8 mouse cellular contexts compared by ENCODE assay signal in the genomic region with DNA sequence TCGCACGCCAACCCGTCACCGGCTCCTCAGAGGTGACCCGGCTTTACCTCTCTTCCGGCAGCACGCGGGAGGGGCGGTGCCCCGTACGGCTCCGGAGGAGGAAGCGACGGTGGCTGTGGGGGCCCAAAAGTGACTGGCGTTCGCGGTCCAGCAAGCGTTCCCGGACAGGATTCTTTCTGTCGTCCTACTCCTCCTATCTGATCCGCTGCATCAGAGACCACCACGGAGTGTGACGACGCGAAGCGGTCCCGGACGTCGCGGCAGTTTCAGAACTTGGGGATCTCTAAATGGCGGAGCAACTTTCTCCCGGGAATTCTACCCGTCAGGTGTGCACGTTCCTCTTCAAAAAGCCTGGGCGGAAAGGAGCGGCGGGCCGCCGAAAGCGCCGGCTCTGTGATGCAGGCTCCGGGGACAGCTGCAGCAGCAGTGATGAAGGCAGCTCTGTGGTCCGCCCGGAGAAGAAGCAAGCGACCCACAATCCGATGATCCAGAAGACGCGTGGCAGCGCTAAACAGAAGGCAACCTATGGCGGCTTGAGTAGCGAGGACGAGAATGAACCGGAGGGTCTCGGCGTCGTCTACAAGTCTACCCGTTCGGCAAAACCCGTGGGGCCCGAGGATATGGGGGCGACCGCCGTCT. TPM values are rescaled to one million over a fixed set of nuclear protein-coding genes. Genes with fewer than 3 reads are reported as not detected.
DNase-seq lines count a peak whose midpoint lies in the region; ATAC-seq and TF ChIP-seq lines count a peak whose summit lies in the region.

Gene Ndufa1 (minus strand): TSS at position 59 of the 639 bp plus-strand sequence.
Gene Rnf113a1 (plus strand): TSS at position 141 of the 639 bp plus-strand sequence.

- H3K9me3 ChIP-seq in hindbrain, embryonic 11.5 days (ENCODE audit: control insufficient read depth, low read length): no peaks in the 10 kb centered on the region
- H3K9me3 ChIP-seq in lung, embryonic 16.5 days (ENCODE audit: control insufficient read depth, low read length): no peaks in the 10 kb centered on the region

- no peaks in the 10 kb centered on the region for H3K36me3 ChIP-seq in hindbrain, embryonic 11.5 days (ENCODE audit: control insufficient read depth, insufficient read depth, low read length)
- no peaks in the 10 kb centered on the region for H3K36me3 ChIP-seq in lung, embryonic 16.5 days (ENCODE audit: control insufficient read depth, insufficient read depth, low read length)
- H3K36me3 ChIP-seq in thymus, adult 2 months (ENCODE audit: control insufficient read depth, insufficient read depth, low read length): no peaks in the 10 kb centered on the region

- TF ChIP-seq POLR2A in thymus, adult 2 months (IDR thresholded peaks at IDR 0.05; ENCODE audit: control insufficient read depth, extremely low read depth, insufficient read depth, low read length, poor library complexity): no peak

- H3K4me1 ChIP-seq in hindbrain, embryonic 11.5 days (replicated peaks; ENCODE audit: control insufficient read depth, insufficient read depth, low read length): no peaks in the 10 kb centered on the region
- no peaks in the 10 kb centered on the region for H3K4me1 ChIP-seq in lung, embryonic 16.5 days (replicated peaks; ENCODE audit: control insufficient read depth, insufficient read depth, low read length)
- peaks cover 5% of the 10 kb centered on the region for H3K4me1 ChIP-seq in thymus, adult 2 months (replicated peaks; ENCODE audit: control insufficient read depth, insufficient read depth, low read length)

- ATAC-seq in hindbrain, embryonic 11.5 days (ENCODE audit: low FRiP score): peak; percentile 91
- ATAC-seq in lung, embryonic 16.5 days (ENCODE audit: low read depth): peak; percentile 95

- peak within 1 kb of the TSS; percentile 49 for H3K9ac ChIP-seq in hindbrain, embryonic 11.5 days (ENCODE audit: low read depth, low read length)
- H3K9ac ChIP-seq in lung, embryonic 16.5 days (ENCODE audit: low read length): peak within 1 kb of the TSS; percentile 72

- peak within 1 kb of the TSS; percentile 49 for H3K4me3 ChIP-seq in hindbrain, embryonic 11.5 days (ENCODE audit: low read depth, low read length)
- H3K4me3 ChIP-seq in lung, embryonic 16.5 days (ENCODE audit: low read length): peak within 1 kb of the TSS; percentile 63
- H3K4me3 ChIP-seq in thymus, adult 2 months (ENCODE audit: control insufficient read depth, insufficient read depth, low read length): peak within 1 kb of the TSS; percentile 99

- peak; percentile 83 for DNase-seq in Muller cell, postnatal 12 days (ENCODE audit: inconsistent ontology term)
- peak; percentile 79 for DNase-seq in cerebellum, adult 9-10 months
- peak; percentile 21 to 83 for DNase-seq in frontal cortex, adult 2 months (ENCODE audit: extremely low spot score in 1 of 2, low spot score in 1 of 2)
- DNase-seq in hindbrain, embryonic 11.5 days (ENCODE audit: low spot score): peak; percentile 82
- peak; percentile 73 for DNase-seq in layer of hippocampus, adult 9-11 months
- DNase-seq in ovary, adult 18-20 months (ENCODE audit: low spot score): peak; percentile 63
- peak; percentile 85 for DNase-seq in thymus, adult 2 months

- 25% methylated on average over 56 of the region's 63 CpGs for WGBS in hindbrain, embryonic 11.5 days
- WGBS in lung, embryonic 16.5 days: 15% methylated on average over 63 of the region's 63 CpGs
- WGBS in thymus, adult 2 months: under 1% methylated on average over 62 of the region's 63 CpGs

- H3K4me2 ChIP-seq in hindbrain, embryonic 11.5 days (replicated peaks; ENCODE audit: low read depth, low read length): peak within 1 kb of the TSS; percentile 55
- peak within 1 kb of the TSS; percentile 73 for H3K4me2 ChIP-seq in lung, embryonic 16.5 days (ENCODE audit: low read depth, low read length)

- H3K27ac ChIP-seq in hindbrain, embryonic 11.5 days (ENCODE audit: low read depth, low read length): peak within 1 kb of the TSS; percentile 42; the same call in 1 of the 2 replicates
- peak within 1 kb of the TSS; percentile 31; the same call in 1 of the 2 replicates for H3K27ac ChIP-seq in lung, embryonic 16.5 days (ENCODE audit: low read length)
- peak within 1 kb of the TSS; percentile 29; the same call in 1 of the 2 replicates for H3K27ac ChIP-seq in thymus, adult 2 months (ENCODE audit: control insufficient read depth, insufficient read depth, low read length)

- no peak for TF ChIP-seq CTCF in thymus, adult 2 months (IDR thresholded peaks at IDR 0.05; ENCODE audit: borderline replicate concordance, control insufficient read depth, extremely low read depth, insufficient read depth, low read length, poor library complexity)

- H3K27me3 ChIP-seq in hindbrain, embryonic 11.5 days (ENCODE audit: control insufficient read depth, insufficient read depth, low read length): no peaks in the 10 kb centered on the region
- H3K27me3 ChIP-seq in lung, embryonic 16.5 days (ENCODE audit: control insufficient read depth, insufficient read depth, low read depth, low read length): no peaks in the 10 kb centered on the region
- H3K27me3 ChIP-seq in thymus, adult 2 months (ENCODE audit: control insufficient read depth, insufficient read depth, low read length): no peaks in the 10 kb centered on the region

RNA-seq across cellular contexts. Expression of gene Ndufa1, which starts in this region (rescaled TPM):
- 579 and 627 TPM in 2 replicates for polyA plus RNA-seq in frontal cortex, adult 2 months (2012; rRNA removed)
- polyA plus RNA-seq in hindbrain, embryonic 11.5 days (2014; fragmentation: Nextera tagmentation; extraction: Ambion mirVana): 443 and 479 TPM in 2 replicates
- polyA plus RNA-seq in lung, embryonic 16.5 days (2015; fragmentation: Nextera tagmentation; extraction: Ambion mirVana): 419 and 439 TPM in 2 replicates
- polyA plus RNA-seq in thymus, adult 2 months (2012; rRNA removed): 224 and 326 TPM in 2 replicates

RNA-seq across cellular contexts. Expression of gene Rnf113a1, which starts in this region (rescaled TPM):
- 7.4 and 8.2 TPM in 2 replicates for polyA plus RNA-seq in frontal cortex, adult 2 months (2012; rRNA removed)
- 16.1 and 18.5 TPM in 2 replicates for polyA plus RNA-seq in hindbrain, embryonic 11.5 days (2014; fragmentation: Nextera tagmentation; extraction: Ambion mirVana)
- 7.8 and 9.0 TPM in 2 replicates for polyA plus RNA-seq in lung, embryonic 16.5 days (2015; fragmentation: Nextera tagmentation; extraction: Ambion mirVana)
- 3.9 and 4.1 TPM in 2 replicates for polyA plus RNA-seq in thymus, adult 2 months (2012; rRNA removed)

Comparison
In these comparisons a context has a peak if more than half of its experiments do, and no peak if none do; other contexts are left out.
1. Peak in every context shown above with its lines: DNase-seq, ATAC-seq, H3K4me3 ChIP-seq and H3K27ac ChIP-seq.
2. H3K4me3 ChIP-seq: peak in every context shown above with its lines; median percentile 99 in thymus, adult 2 months; 63 in lung, embryonic 16.5 days; 49 in hindbrain, embryonic 11.5 days.